Mouse (Mus musculus) midbrain, embryonic 11.5 days (tissue): ENCODE results near the gene Nradd. TPM values are rescaled to one million over a fixed set of nuclear protein-coding genes. Genes with fewer than 3 reads are reported as not detected.
A peak's percentile ranks its signal among the peaks of the same experiment; 100 is the strongest.

Experiments
- ATAC-seq: fragments of 200-750 bp; cut with Nextera tagmentation; 2 replicates; pipeline ENCODE4 v1.8.0; 2017; ENCODE audit warnings: moderate TSS enrichment, moderate library complexity; ENCODE audit not compliant: low FRiP score
- DNase-seq: peaks from one replicate; pipeline ENCODE4 v3.0.0; 2015; ENCODE audit warnings: low spot score; ENCODE audit errors: missing footprints
- H3K27ac ChIP-seq: fragments of 300-500 bp; sonication (generic); 2 replicates; pipeline ENCODE4 v1.5.1; 2014; ENCODE audit warnings: low read depth, low read length
- H3K27me3 ChIP-seq: fragments of 300-500 bp; sonication (generic); 2 replicates; pipeline ENCODE4 v1.6.1; 2014; ENCODE audit warnings: mild to moderate bottlenecking, low read length, moderate library complexity, mixed read lengths; ENCODE audit not compliant: control insufficient read depth, insufficient read depth
- H3K36me3 ChIP-seq: fragments of 300-500 bp; sonication (generic); 2 replicates; pipeline ENCODE4 v1.6.1; 2014; ENCODE audit warnings: mild to moderate bottlenecking, low read length, moderate library complexity, mixed read lengths; ENCODE audit not compliant: control insufficient read depth, insufficient read depth
- H3K4me1 ChIP-seq: fragments of 300-500 bp; sonication (generic); 2 replicates; pipeline ENCODE4 v1.6.1; 2014; ENCODE audit warnings: low read length; ENCODE audit not compliant: control insufficient read depth, insufficient read depth
- H3K4me2 ChIP-seq: fragments of 300-500 bp; sonication (generic); 2 replicates; pipeline ENCODE4 v1.6.1; 2014; ENCODE audit warnings: mild to moderate bottlenecking, moderate library complexity
- H3K4me3 ChIP-seq: fragments of 300-500 bp; sonication (generic); 2 replicates; pipeline ENCODE4 v1.5.1; 2014; ENCODE audit warnings: low read depth, low read length
- H3K9ac ChIP-seq: fragments of 300-500 bp; sonication (generic); 2 replicates; pipeline ENCODE4 v1.6.1; 2014; ENCODE audit warnings: low read length
- H3K9me3 ChIP-seq: fragments of 300-500 bp; sonication (generic); 2 replicates; pipeline ENCODE4 v1.6.1; 2016; ENCODE audit warnings: low read length; ENCODE audit not compliant: control insufficient read depth
- WGBS: fragments of 180-500 bp; shearing (Covaris S2); extraction: QIAGEN DNeasy Blood & Tissue Kit; methylation state at CpG from one replicate; pipeline ENCODE4 v1.1.7; 2014; 5-methylcytosine and 5-hydroxymethylcytosine counted together
- polyA plus RNA-seq: library from polyadenylated mRNA; unstranded; fragments of >200 nt; fragmentation: Nextera tagmentation; extraction: Ambion mirVana; gene quantifications from 2 replicates; pipeline ENCODE4 v1.2.1, GENCODE M21; 2014

Nradd gene
- polyA plus RNA-seq, 1 experiment from 2014 or later: 20.7 TPM

GRCm38 (mm10) chr9:110623416-110624195 lies 646 bp downstream of the Nradd start:
- H3K4me2 ChIP-seq: peak overlapping the region; percentile 98
- 46% methylated on average over 8 of the region's 8 CpGs for WGBS
- H3K27ac ChIP-seq: peak overlapping the region; percentile 75; the same call in 1 of the 2 replicates
- peak overlapping the region; percentile 73 for H3K9ac ChIP-seq
- H3K27me3 ChIP-seq: no peaks in the 10 kb centered on the region
- no peaks in the 10 kb centered on the region for H3K9me3 ChIP-seq
- 0 out of 2 replicates have a peak, but pooled peaks cover 3% of the 10 kb centered on the region for H3K36me3 ChIP-seq
- peak; percentile 3; the same call in 1 of the 2 replicates for ATAC-seq
- H3K4me3 ChIP-seq: peak overlapping the region; percentile 54
- peaks cover 13% of the 10 kb centered on the region for H3K4me1 ChIP-seq
- peak; percentile 90 for DNase-seq

GRCm38 (mm10) chr9:110622621-110623219 lies 1.5 kb downstream of the Nradd start:
- 91% methylated on average over 12 of the region's 12 CpGs for WGBS
- no peak for DNase-seq
- H3K36me3 ChIP-seq: peaks cover 6% of the 10 kb centered on the region; the same call in 1 of the 2 replicates

GRCm38 (mm10) chr9:110620685-110621084 lies 3.6 kb downstream of the Nradd start:
- H3K36me3 ChIP-seq: peaks cover 6% of the 10 kb centered on the region; the same call in 1 of the 2 replicates
- no peak overlapping the region for H3K27ac ChIP-seq
- H3K4me3 ChIP-seq: no peak overlapping the region
- DNase-seq (peak; percentile 85), ATAC-seq (no peak)
- no peaks in the 10 kb centered on the region for H3K9me3 ChIP-seq
- 94% methylated on average over 7 of the region's 7 CpGs for WGBS
- peaks cover 13% of the 10 kb centered on the region for H3K4me1 ChIP-seq
- no peaks in the 10 kb centered on the region for H3K27me3 ChIP-seq
- H3K4me2 ChIP-seq: no peak overlapping the region
- no peak overlapping the region for H3K9ac ChIP-seq

More at GRCm38 (mm10) chr9:110622621-110623219, 1.5 kb downstream of the Nradd start:
- no peak overlapping the region for H3K4me2 ChIP-seq
- no peak for ATAC-seq
- H3K4me3 ChIP-seq: no peak overlapping the region
- peaks cover 13% of the 10 kb centered on the region for H3K4me1 ChIP-seq
- H3K9me3 ChIP-seq: no peaks in the 10 kb centered on the region
- no peak overlapping the region for H3K9ac ChIP-seq
- no peaks in the 10 kb centered on the region for H3K27me3 ChIP-seq
- no peak overlapping the region for H3K27ac ChIP-seq

GRCm38 (mm10) chr9:110620180-110620579 lies 4.1 kb downstream of the Nradd start:
- Histone ChIP-seq H3K4me1 (peaks cover 12% of the 10 kb centered on the region), H3K27ac (no peak overlapping the region), H3K4me2 (no peak overlapping the region), H3K9ac (no peak overlapping the region), H3K4me3 (no peak overlapping the region), H3K27me3 (no peaks in the 10 kb centered on the region), H3K9me3 (no peaks in the 10 kb centered on the region), H3K36me3 (peaks cover 6% of the 10 kb centered on the region; the same call in 1 of the 2 replicates)
- ATAC-seq (no peak), DNase-seq (no peak)
- 80% methylated on average over 7 of the region's 7 CpGs for WGBS

GRCm38 (mm10) chr9:110617081-110617480 lies 7.2 kb downstream of the Nradd start:
- Histone ChIP-seq H3K4me1 (no peaks in the 10 kb centered on the region), H3K9ac (no peak overlapping the region), H3K9me3 (no peaks in the 10 kb centered on the region), H3K4me2 (no peak overlapping the region), H3K27ac (no peak overlapping the region), H3K27me3 (no peaks in the 10 kb centered on the region), H3K4me3 (no peak overlapping the region), H3K36me3 (peaks cover 6% of the 10 kb centered on the region; the same call in 1 of the 2 replicates)
- ATAC-seq: no peak
- WGBS: 93% methylated on average over 3 of the region's 3 CpGs
- no peak for DNase-seq

- DNase-seq (no peak), ATAC-seq (no peak)
- Histone ChIP-seq H3K4me3 (no peak overlapping the region), H3K9me3 (no peaks in the 10 kb centered on the region), H3K27me3 (no peaks in the 10 kb centered on the region), H3K36me3 (peaks cover 5% of the 10 kb centered on the region; the same call in 1 of the 2 replicates), H3K4me2 (no peak overlapping the region), H3K27ac (no peak overlapping the region), H3K4me1 (no peaks in the 10 kb centered on the region), H3K9ac (no peak overlapping the region)
- 94% methylated on average over 3 of the region's 3 CpGs for WGBS
These were observed 12.8 kb downstream of the Nradd start for GRCm38 (mm10) chr9:110611471-110611870.

- no peaks in the 10 kb centered on the region for H3K36me3 ChIP-seq
These were observed 40.7 kb downstream of the Nradd start for GRCm38 (mm10) chr9:110583521-110583920.

GRCm38 (mm10) chr9:110582161-110582560 lies 42.1 kb downstream of the Nradd start:
- no peak overlapping the region for H3K4me3 ChIP-seq
- H3K4me1 ChIP-seq: no peaks in the 10 kb centered on the region
- no peak overlapping the region for H3K4me2 ChIP-seq
- no peak overlapping the region for H3K9ac ChIP-seq
- 91% methylated on average over 2 of the region's 2 CpGs for WGBS
- ATAC-seq (no peak), DNase-seq (no peak)
- no peak overlapping the region for H3K27ac ChIP-seq
- no peaks in the 10 kb centered on the region for H3K27me3 ChIP-seq
- no peaks in the 10 kb centered on the region for H3K36me3 ChIP-seq
- H3K9me3 ChIP-seq: no peaks in the 10 kb centered on the region

More at GRCm38 (mm10) chr9:110583521-110583920, 40.7 kb downstream of the Nradd start:
- Histone ChIP-seq H3K9ac (no peak overlapping the region), H3K4me3 (no peak overlapping the region), H3K4me2 (no peak overlapping the region), H3K27me3 (no peaks in the 10 kb centered on the region), H3K9me3 (no peaks in the 10 kb centered on the region), H3K4me1 (no peaks in the 10 kb centered on the region), H3K27ac (no peak overlapping the region)
- ATAC-seq: no peak
- 100% methylated on average over 1 of the region's 1 CpGs for WGBS
- DNase-seq: no peak
